Mouse (Mus musculus) urinary bladder, adult 2 months (tissue): ENCODE data around the gene Mrs2. TPM values are rescaled to one million over a fixed set of nuclear protein-coding genes. Genes with fewer than 3 reads are reported as not detected.

ENCODE experiments used
- polyA plus RNA-seq: library from polyadenylated mRNA; depleted of rRNA; stranded (reverse); fragments of >200 nt; gene quantifications from 2 replicates; pipeline ENCODE4 v1.2.3, GENCODE M21; 2012; rRNA removed

Mrs2 gene
- polyA plus RNA-seq, 1 experiment = 23.9 TPM

Other genes with a start within 250 kb of the Mrs2 start
- gene BC005537, start 218.7 kb downstream of the Mrs2 start, polyA plus RNA-seq = 92.9 and 97.0 TPM in 2 replicates
- 94.5 and 97.4 TPM in 2 replicates for gene Acot13, start 188.8 kb downstream of the Mrs2 start, polyA plus RNA-seq
- gene Tdp2, start 188.7 kb downstream of the Mrs2 start, polyA plus RNA-seq = 22.0 and 28.7 TPM in 2 replicates
- gene D130043K22Rik, start 175.2 kb downstream of the Mrs2 start, polyA plus RNA-seq = 0.06 and 0.10 TPM in 2 replicates
- 6.1 TPM in 2 replicates for gene Aldh5a1, start 82.7 kb downstream of the Mrs2 start, polyA plus RNA-seq
- gene Gpld1, start 77.2 kb downstream of the Mrs2 start, polyA plus RNA-seq = 13.7 and 15.2 TPM in 2 replicates
- gene Dcdc2a, start 35.6 kb upstream of the Mrs2 start, polyA plus RNA-seq = 0.40 and 0.50 TPM in 2 replicates